In the genomic region with DNA sequence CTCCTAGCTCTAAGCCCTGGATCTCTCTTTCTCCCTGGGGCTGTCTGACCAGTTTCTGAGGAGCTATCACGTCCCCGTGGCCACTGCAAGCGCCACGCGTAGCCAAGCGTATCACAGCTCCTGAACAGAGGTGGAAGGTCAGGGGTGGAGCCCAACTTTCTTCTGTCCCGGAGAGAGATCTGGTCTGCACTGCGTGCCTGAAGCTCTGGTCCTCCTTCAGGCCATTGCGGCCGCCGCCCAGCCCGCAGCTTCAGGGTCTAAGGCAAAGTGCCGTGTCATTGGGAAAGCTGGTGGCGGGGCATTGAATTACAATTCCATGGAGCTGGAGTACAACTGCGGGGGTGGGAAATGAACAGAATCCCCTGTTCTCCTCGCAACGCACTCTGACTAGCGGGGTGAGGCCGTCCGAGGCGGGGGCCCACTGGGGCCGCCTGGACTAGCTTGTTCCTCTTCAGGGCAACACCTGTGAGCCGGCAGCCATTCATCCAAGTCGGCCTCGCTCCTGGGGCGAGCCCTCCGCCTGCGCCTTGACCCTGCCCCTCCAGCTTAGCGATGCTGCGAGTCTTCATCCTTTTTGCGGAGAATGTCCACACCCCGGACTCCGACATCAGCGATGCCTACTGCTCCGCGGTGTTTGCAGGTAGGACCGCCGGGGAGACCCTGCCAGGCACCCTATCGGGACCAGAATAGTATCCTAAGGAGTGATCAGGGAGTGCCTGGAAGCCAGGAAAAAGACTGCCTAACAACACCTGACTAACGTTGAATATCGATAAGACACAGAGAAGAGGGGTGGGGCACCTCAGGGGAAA, we compare ENCODE assay signal across 8 mouse cellular contexts. TPM values are rescaled to one million over a fixed set of nuclear protein-coding genes. Genes with fewer than 3 reads are reported as not detected.
A peak's percentile ranks its signal among the peaks of the same experiment; 100 is the strongest.
DNase-seq lines count a peak whose midpoint lies in the region; ATAC-seq lines count a peak whose summit lies in the region.

A gene (plus strand): TSS at position 228 of the 809 bp plus-strand sequence.

- peaks cover 19% of the 10 kb centered on the region for H3K27me3 ChIP-seq in hindbrain, embryonic 13.5 days
- peaks cover 20% of the 10 kb centered on the region for H3K27me3 ChIP-seq in limb, embryonic 15.5 days
- peaks cover 11% of the 10 kb centered on the region; the same call in 1 of the 2 replicates for H3K27me3 ChIP-seq in neural tube, embryonic 12.5 days (replicated peaks)

- no peaks in the 10 kb centered on the region for H3K36me3 ChIP-seq in hindbrain, embryonic 13.5 days
- H3K36me3 ChIP-seq in limb, embryonic 15.5 days: no peaks in the 10 kb centered on the region
- no peaks in the 10 kb centered on the region for H3K36me3 ChIP-seq in neural tube, embryonic 12.5 days

- H3K4me2 ChIP-seq in hindbrain, embryonic 13.5 days: peak within 1 kb of the TSS; percentile 85
- H3K4me2 ChIP-seq in limb, embryonic 15.5 days: peak within 1 kb of the TSS; percentile 79
- peak within 1 kb of the TSS; percentile 75 for H3K4me2 ChIP-seq in neural tube, embryonic 12.5 days (replicated peaks)

- under 1% methylated on average over 41 of the region's 41 CpGs for WGBS in hindbrain, embryonic 13.5 days
- 1% methylated on average over 41 of the region's 41 CpGs for WGBS in limb, embryonic 15.5 days
- 1% methylated on average over 41 of the region's 41 CpGs for WGBS in neural tube, embryonic 12.5 days

- peak; percentile 59; the same call in 1 of the 2 replicates for ATAC-seq in hindbrain, embryonic 13.5 days (ENCODE audit: low FRiP score)
- ATAC-seq in limb, embryonic 15.5 days (ENCODE audit: insufficient number of reproducible peaks, low FRiP score, low TSS enrichment, low read depth): peak; percentile 44; the same call in 1 of the 2 replicates
- ATAC-seq in neural tube, embryonic 12.5 days (ENCODE audit: low FRiP score, low read depth): 0 out of 2 replicates have a peak, but pooled peaks have one; percentile 59

- H3K9me3 ChIP-seq in hindbrain, embryonic 13.5 days: no peaks in the 10 kb centered on the region
- no peaks in the 10 kb centered on the region for H3K9me3 ChIP-seq in limb, embryonic 15.5 days
- H3K9me3 ChIP-seq in neural tube, embryonic 12.5 days: no peaks in the 10 kb centered on the region

- H3K27ac ChIP-seq in hindbrain, embryonic 13.5 days: no peak within 1 kb of the TSS
- H3K27ac ChIP-seq in limb, embryonic 15.5 days: no peak within 1 kb of the TSS
- no peak within 1 kb of the TSS for H3K27ac ChIP-seq in neural tube, embryonic 12.5 days

- peak; percentile 30 to 54 for DNase-seq in cerebellum, postnatal 14 days
- DNase-seq in cerebellum, adult 9-11 months: no peak
- DNase-seq in adrenal gland, postnatal 25 days: peak; percentile 26
- DNase-seq in gastrocnemius, adult 8-10 months (ENCODE audit: low spot score in 2 of 2): peak; percentile 46 to 59
- DNase-seq in thymus, postnatal 36 days: no peak

- H3K4me1 ChIP-seq in hindbrain, embryonic 13.5 days (replicated peaks): peaks cover 29% of the 10 kb centered on the region
- peaks cover 24% of the 10 kb centered on the region for H3K4me1 ChIP-seq in limb, embryonic 15.5 days
- H3K4me1 ChIP-seq in neural tube, embryonic 12.5 days: peaks cover 29% of the 10 kb centered on the region

- H3K4me3 ChIP-seq in hindbrain, embryonic 13.5 days: peak within 1 kb of the TSS; percentile 42
- H3K4me3 ChIP-seq in limb, embryonic 15.5 days: peak within 1 kb of the TSS; percentile 38
- H3K4me3 ChIP-seq in neural tube, embryonic 12.5 days: peak within 1 kb of the TSS; percentile 34

- H3K9ac ChIP-seq in hindbrain, embryonic 13.5 days: peak within 1 kb of the TSS; percentile 70
- peak within 1 kb of the TSS; percentile 26; the same call in 1 of the 2 replicates for H3K9ac ChIP-seq in limb, embryonic 15.5 days
- H3K9ac ChIP-seq in neural tube, embryonic 12.5 days: peak within 1 kb of the TSS; percentile 43

RNA-seq across cellular contexts. Expression of the gene that starts here (rescaled TPM):
- 48.0 and 57.7 TPM in 2 replicates for total RNA-seq in adrenal gland, postnatal 25 days (2021)
- total RNA-seq in gastrocnemius, adult 8-10 months (2022): 100 to 1,000 TPM in 1 of 4 experiments, 10 to 100 TPM in 3; 65.1 to 102 (median 78.7) TPM
- 2.4 and 2.9 TPM in 2 replicates for polyA plus RNA-seq in hindbrain, embryonic 13.5 days (2015; fragmentation: Nextera tagmentation; extraction: Ambion mirVana)
- 11.0 and 13.4 TPM in 2 replicates for polyA plus RNA-seq in limb, embryonic 15.5 days (2015; fragmentation: Nextera tagmentation; extraction: Ambion mirVana)
- 7.6 and 8.2 TPM in 2 replicates for polyA plus RNA-seq in neural tube, embryonic 12.5 days (2016; fragmentation: Nextera tagmentation; extraction: Ambion mirVana)

Comparison
In these comparisons a context has a peak if more than half of its experiments do, and no peak if none do; other contexts are left out.
1. DNase-seq: peak in cerebellum, postnatal 14 days (2 of 2), adrenal gland, postnatal 25 days (single experiment) and gastrocnemius, adult 8-10 months (2 of 2); none in cerebellum, adult 9-11 months (single experiment) and thymus, postnatal 36 days (0 of 2).
2. Peak in every context shown above with its lines, with median percentiles within 50 percentile points of each other: ATAC-seq, H3K4me2 ChIP-seq, H3K4me3 ChIP-seq and H3K9ac ChIP-seq.